Mouse (Mus musculus): ENCODE measurements at regions not wholly inside any gene's neighbourhood (a gene's known extent, or its start where the extent isn't known, plus 50 kb on each side); places are given as distances from the start of the nearest gene placed in this dataset.

DNA sequence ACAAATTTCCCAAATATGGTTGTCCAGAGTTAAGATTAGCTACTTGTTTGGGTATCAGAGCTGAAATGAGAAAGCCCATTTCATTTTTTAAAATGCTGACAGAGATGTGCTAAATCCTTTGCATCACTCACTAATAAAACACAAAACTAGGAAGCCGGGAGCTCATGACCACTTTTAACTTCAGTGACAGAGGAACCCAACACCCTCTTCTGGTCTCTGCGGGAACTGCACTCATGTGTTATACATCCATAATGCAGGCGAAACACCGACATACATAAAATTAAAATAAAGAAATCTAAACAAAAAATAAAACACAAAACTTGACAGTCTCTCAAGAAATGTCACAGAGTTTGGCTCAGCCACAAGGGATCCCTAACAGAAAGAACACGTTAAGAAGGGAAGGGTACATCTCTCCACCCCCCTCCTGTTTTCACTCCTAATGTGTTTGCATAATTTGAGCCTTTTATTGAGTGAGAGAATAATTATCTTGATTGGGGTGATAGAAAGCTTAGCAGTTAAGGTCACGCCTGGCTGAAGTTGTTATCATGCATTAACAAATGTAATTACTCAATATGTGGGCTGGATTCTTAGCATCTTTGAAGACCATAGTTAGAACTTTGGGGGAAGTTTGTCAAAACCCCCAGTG, 565.2 kb downstream of the Tmem132b start:
- Histone ChIP-seq H3K4me2 (replicated peaks; ENCODE audit: low read depth, low read length) (no peak overlapping the region), H3K36me3 (ENCODE audit: insufficient read depth, low read length) (no peaks in the 10 kb centered on the region), H3K4me1 (ENCODE audit: insufficient read depth, low read depth, low read length) (no peaks in the 10 kb centered on the region), H3K27me3 (replicated peaks; ENCODE audit: insufficient read depth, low read length) (no peaks in the 10 kb centered on the region), H3K9me3 (ENCODE audit: low read length) (no peaks in the 10 kb centered on the region), H3K9ac (replicated peaks; ENCODE audit: low read depth) (no peak overlapping the region), H3K4me3 (ENCODE audit: low read depth, low read length) (no peak overlapping the region), H3K27ac (ENCODE audit: low read length) (no peak overlapping the region)
- ATAC-seq, result no peak
- WGBS, result 62% methylated on average over 6 of the region's 6 CpGs
- TF ChIP-seq EP300 (IDR thresholded peaks at IDR 0.05), result no peak
- no peak for TF ChIP-seq CTCF (IDR thresholded peaks at IDR 0.05)
- DNase-seq (ENCODE audit: low spot score), result no peak

DNA sequence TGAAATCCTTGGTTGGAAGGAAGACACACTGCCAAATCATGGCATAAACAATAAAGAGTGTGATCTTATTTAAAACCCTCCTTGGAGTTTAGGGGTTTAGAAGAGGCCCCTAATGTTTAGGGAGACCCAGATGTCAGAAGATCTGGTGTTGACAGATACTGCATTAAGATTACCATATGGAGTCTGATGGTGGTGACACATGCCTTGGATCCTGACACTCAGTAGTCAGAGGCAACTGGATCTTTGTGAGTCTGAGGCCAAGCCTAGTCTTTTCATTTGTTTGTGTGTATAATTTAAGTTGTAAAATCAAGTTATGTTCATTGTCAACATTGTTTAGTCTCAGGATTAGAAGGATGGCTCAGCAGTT, 565.7 kb downstream of the Tmem132b start:
- no peak for DNase-seq (ENCODE audit: low spot score)
- H3K9me3 ChIP-seq (ENCODE audit: low read length), result no peaks in the 10 kb centered on the region
- no peak for ATAC-seq
- no peak overlapping the region for H3K4me3 ChIP-seq (ENCODE audit: low read depth, low read length)
- H3K4me2 ChIP-seq (replicated peaks; ENCODE audit: low read depth, low read length), result no peak overlapping the region
- H3K27ac ChIP-seq (ENCODE audit: low read length), result no peak overlapping the region
- H3K4me1 ChIP-seq (ENCODE audit: insufficient read depth, low read depth, low read length), result no peaks in the 10 kb centered on the region
- H3K27me3 ChIP-seq (replicated peaks; ENCODE audit: insufficient read depth, low read length), result no peaks in the 10 kb centered on the region
- TF ChIP-seq EP300 (IDR thresholded peaks at IDR 0.05), result no peak
- no peak for TF ChIP-seq CTCF (IDR thresholded peaks at IDR 0.05)
- H3K36me3 ChIP-seq (ENCODE audit: insufficient read depth, low read length), result no peaks in the 10 kb centered on the region
- no peak overlapping the region for H3K9ac ChIP-seq (replicated peaks; ENCODE audit: low read depth)

GRCm38 (mm10) chr5:126098433-126098832, 566.9 kb downstream of the Tmem132b start:
- 72% methylated on average over 7 of the region's 7 CpGs for WGBS
- no peaks in the 10 kb centered on the region for H3K4me1 ChIP-seq (ENCODE audit: insufficient read depth, low read depth, low read length)
- no peaks in the 10 kb centered on the region for H3K36me3 ChIP-seq (ENCODE audit: insufficient read depth, low read length)
- ATAC-seq (no peak), DNase-seq (ENCODE audit: low spot score) (no peak)
- no peaks in the 10 kb centered on the region for H3K9me3 ChIP-seq (ENCODE audit: low read length)
- H3K4me3 ChIP-seq (ENCODE audit: low read depth, low read length), result no peak overlapping the region
- TF ChIP-seq CTCF (IDR thresholded peaks at IDR 0.05), result no peak
- H3K4me2 ChIP-seq (replicated peaks; ENCODE audit: low read depth, low read length), result no peak overlapping the region
- H3K27me3 ChIP-seq (replicated peaks; ENCODE audit: insufficient read depth, low read length), result no peaks in the 10 kb centered on the region
- no peak overlapping the region for H3K27ac ChIP-seq (ENCODE audit: low read length)
- H3K9ac ChIP-seq (replicated peaks; ENCODE audit: low read depth), result no peak overlapping the region

- Histone ChIP-seq H3K4me1 (ENCODE audit: insufficient read depth, low read depth, low read length) (no peaks in the 10 kb centered on the region), H3K27me3 (replicated peaks; ENCODE audit: insufficient read depth, low read length) (no peaks in the 10 kb centered on the region), H3K4me3 (ENCODE audit: low read depth, low read length) (no peak overlapping the region), H3K9me3 (ENCODE audit: low read length) (no peaks in the 10 kb centered on the region), H3K4me2 (replicated peaks; ENCODE audit: low read depth, low read length) (no peak overlapping the region), H3K27ac (ENCODE audit: low read length) (no peak overlapping the region), H3K36me3 (ENCODE audit: insufficient read depth, low read length) (no peaks in the 10 kb centered on the region), H3K9ac (replicated peaks; ENCODE audit: low read depth) (no peak overlapping the region)
- ATAC-seq, result no peak
- TF ChIP-seq CTCF (IDR thresholded peaks at IDR 0.05), result no peak
- WGBS, result 83% methylated on average over 8 of the region's 8 CpGs
- DNase-seq (ENCODE audit: low spot score), result no peak
Measured at GRCm38 (mm10) chr5:126099931-126100330, 568.4 kb downstream of the Tmem132b start.

DNA sequence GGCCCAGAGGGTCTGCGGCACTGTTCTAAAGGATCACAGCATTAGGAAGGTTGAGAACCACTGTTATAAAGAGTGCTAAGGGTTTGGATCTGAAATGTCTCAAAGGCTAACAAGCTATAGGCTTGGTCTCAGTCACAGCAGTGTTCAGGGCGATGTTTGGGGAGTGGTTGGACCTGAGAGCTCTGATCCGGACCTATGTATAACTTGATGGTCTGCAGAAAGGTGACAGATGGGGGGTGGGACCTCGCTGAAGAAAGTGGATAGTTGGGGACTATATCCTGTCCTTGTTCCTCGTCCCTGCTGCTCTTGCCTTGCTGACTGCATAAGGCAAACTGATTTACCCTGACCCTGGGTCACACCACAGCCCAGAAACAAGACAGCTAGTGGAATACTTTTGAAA, 572.9 kb downstream of the Tmem132b start:
- Histone ChIP-seq H3K27me3 (replicated peaks; ENCODE audit: insufficient read depth, low read length) (no peaks in the 10 kb centered on the region), H3K4me1 (ENCODE audit: insufficient read depth, low read depth, low read length) (no peaks in the 10 kb centered on the region), H3K9me3 (ENCODE audit: low read length) (no peaks in the 10 kb centered on the region), H3K4me3 (ENCODE audit: low read depth, low read length) (no peak overlapping the region), H3K36me3 (ENCODE audit: insufficient read depth, low read length) (no peaks in the 10 kb centered on the region), H3K9ac (replicated peaks; ENCODE audit: low read depth) (no peak overlapping the region), H3K4me2 (replicated peaks; ENCODE audit: low read depth, low read length) (no peak overlapping the region), H3K27ac (ENCODE audit: low read length) (no peak overlapping the region)
- DNase-seq (ENCODE audit: low spot score), result no peak
- 73% methylated on average over 5 of the region's 5 CpGs for WGBS
- TF ChIP-seq CTCF (IDR thresholded peaks at IDR 0.05) (no peak), EP300 (IDR thresholded peaks at IDR 0.05) (no peak)
- ATAC-seq, result no peak

GRCm38 (mm10) chr5:126104883-126105282, 573.3 kb downstream of the Tmem132b start:
- Histone ChIP-seq H3K4me3 (ENCODE audit: low read depth, low read length) (no peak overlapping the region), H3K9me3 (ENCODE audit: low read length) (no peaks in the 10 kb centered on the region), H3K4me1 (ENCODE audit: insufficient read depth, low read depth, low read length) (no peaks in the 10 kb centered on the region), H3K27me3 (replicated peaks; ENCODE audit: insufficient read depth, low read length) (no peaks in the 10 kb centered on the region), H3K4me2 (replicated peaks; ENCODE audit: low read depth, low read length) (no peak overlapping the region), H3K27ac (ENCODE audit: low read length) (no peak overlapping the region), H3K9ac (replicated peaks; ENCODE audit: low read depth) (no peak overlapping the region), H3K36me3 (ENCODE audit: insufficient read depth, low read length) (no peaks in the 10 kb centered on the region)
- TF ChIP-seq CTCF (IDR thresholded peaks at IDR 0.05) (no peak), EP300 (IDR thresholded peaks at IDR 0.05) (no peak)
- WGBS, result 71% methylated on average over 1 of the region's 1 CpGs
- DNase-seq (ENCODE audit: low spot score) (no peak), ATAC-seq (no peak)

DNA sequence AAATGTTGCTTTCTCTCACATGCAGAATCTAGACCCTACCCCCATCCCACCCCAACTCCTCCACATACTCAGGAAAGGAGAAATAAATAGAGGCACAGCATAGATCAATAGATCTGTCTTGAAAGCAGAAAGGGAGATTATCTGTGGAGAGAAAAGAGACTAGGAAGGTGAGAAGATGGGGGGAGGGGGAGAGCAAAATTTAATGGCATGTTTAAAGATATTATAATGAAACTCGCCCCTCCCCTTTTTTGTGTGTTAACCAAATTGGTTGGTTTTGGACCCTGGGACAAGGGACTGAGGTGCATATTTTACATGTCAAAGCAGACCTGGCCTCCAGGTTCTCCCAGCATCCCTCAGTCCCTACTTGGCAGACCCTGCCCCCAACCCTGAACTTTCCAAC, 573.9 kb downstream of the Tmem132b start:
- WGBS, result 94% methylated on average over 1 of the region's 1 CpGs
- TF ChIP-seq CTCF (IDR thresholded peaks at IDR 0.05) (no peak), EP300 (IDR thresholded peaks at IDR 0.05) (no peak)
- DNase-seq (ENCODE audit: low spot score), result no peak
- Histone ChIP-seq H3K9ac (replicated peaks; ENCODE audit: low read depth) (no peak overlapping the region), H3K4me2 (replicated peaks; ENCODE audit: low read depth, low read length) (no peak overlapping the region), H3K36me3 (ENCODE audit: insufficient read depth, low read length) (no peaks in the 10 kb centered on the region), H3K9me3 (ENCODE audit: low read length) (no peaks in the 10 kb centered on the region), H3K4me1 (ENCODE audit: insufficient read depth, low read depth, low read length) (no peaks in the 10 kb centered on the region), H3K27ac (ENCODE audit: low read length) (no peak overlapping the region), H3K4me3 (ENCODE audit: low read depth, low read length) (no peak overlapping the region), H3K27me3 (replicated peaks; ENCODE audit: insufficient read depth, low read length) (no peaks in the 10 kb centered on the region)
- ATAC-seq, result no peak
